ENCODE assay signal across 21 mouse cellular contexts in the genomic region with DNA sequence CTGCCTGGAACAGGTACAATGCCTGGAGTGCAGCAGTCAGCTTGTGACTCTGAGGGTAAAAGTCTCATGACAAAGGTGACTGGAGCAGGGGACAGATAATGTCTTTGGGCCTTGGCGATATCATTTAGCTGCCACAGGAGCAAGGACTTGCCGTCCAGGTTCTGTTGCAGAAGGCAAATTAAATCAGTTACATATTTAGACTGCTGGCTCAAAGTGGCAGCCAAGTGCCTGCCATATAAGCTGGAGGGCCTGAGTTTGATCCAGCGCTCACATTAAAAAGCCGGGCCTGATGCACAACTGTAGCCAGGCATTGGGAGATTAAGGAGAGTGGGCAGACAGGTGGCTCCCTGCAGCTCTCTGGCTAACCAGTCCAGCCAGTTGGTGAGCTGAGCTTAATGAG. TPM values are rescaled to one million over a fixed set of nuclear protein-coding genes. Genes with fewer than 3 reads are reported as not detected.
A peak's percentile ranks its signal among the peaks of the same experiment; 100 is the strongest.
DNase-seq lines count a peak whose midpoint lies in the region; ATAC-seq and TF ChIP-seq lines count a peak whose summit lies in the region.
"Had no signal": no experiment of that assay in that cellular context is flagged by ENCODE, and none has a peak within 500 bp of the region (broad histone marks: within the 10 kb centered on the region; RNA-seq: fewer than 3 reads in every experiment).

No protein-coding gene starts in this region.

- intact Hi-C loops in gastrocnemius, adult 2 months (cut with DNase I): loop anchor here (10.0 kb wide), 1 partner anchor 215 kb away; no protein-coding TSS in a partner anchor
- intact Hi-C loops in heart, postnatal 36 days (cut with DNase I): loop anchor here (10.0 kb wide), 1 partner anchor 235 kb away; the partner anchor contains the start of genes E130218I03Rik, Gm30191 and Zfp593

- TF ChIP-seq CTCF in gastrocnemius, adult 2 months (IDR thresholded peaks at IDR 0.05): no peak

- no peak overlapping the region for H3K9ac ChIP-seq in intestine, embryonic 15.5 days
- H3K9ac ChIP-seq: forebrain, postnatal 0 days; heart, embryonic 13.5 days; hindbrain, embryonic 12.5 days; hindbrain, embryonic 15.5 days had no signal

- peaks cover 10% of the 10 kb centered on the region; the same call in 1 of the 2 replicates for H3K36me3 ChIP-seq in intestine, embryonic 15.5 days

- H3K27me3 ChIP-seq in intestine, embryonic 15.5 days (replicated peaks): peaks cover 3% of the 10 kb centered on the region; the same call in 1 of the 2 replicates
- H3K27me3 ChIP-seq: hindbrain, embryonic 15.5 days had no signal

- H3K27ac ChIP-seq in gastrocnemius, adult 2 months: peak overlapping the region; percentile 66
- H3K27ac ChIP-seq in intestine, embryonic 15.5 days: no peak overlapping the region
- H3K27ac ChIP-seq: heart, embryonic 13.5 days; hindbrain, embryonic 12.5 days; hindbrain, embryonic 15.5 days had no signal

- peak; percentile 54 for DNase-seq in gastrocnemius, adult 2 months
- DNase-seq in gastrocnemius, postnatal 4 days (ENCODE audit: low spot score in 2 of 2): no peak
- peak; percentile 95 for DNase-seq in heart, adult 11 months
- no peak for DNase-seq in heart, postnatal 36 days
- peak; percentile 56 for DNase-seq in skeletal muscle tissue, adult 2 months (ENCODE audit: low read depth, low spot score)
- DNase-seq: adrenal gland, adult 2 months; adrenal gland, postnatal 14 days; cerebellum, adult 11 months; cerebellum, adult 2 months; cerebellum, adult 9-11 months; cerebellum, postnatal 25 days; forebrain, postnatal 0 days; heart, postnatal 14 days; kidney, adult 11 months; kidney, adult 8-10 months had no signal

- no peak overlapping the region for H3K4me2 ChIP-seq in intestine, embryonic 15.5 days (replicated peaks)
- H3K4me2 ChIP-seq: heart, embryonic 13.5 days; hindbrain, embryonic 12.5 days; hindbrain, embryonic 15.5 days had no signal

- no peaks in the 10 kb centered on the region for H3K9me3 ChIP-seq in intestine, embryonic 15.5 days
- H3K9me3 ChIP-seq: heart, embryonic 13.5 days; hindbrain, embryonic 12.5 days; hindbrain, embryonic 15.5 days had no signal

- no peaks in the 10 kb centered on the region for H3K4me1 ChIP-seq in intestine, embryonic 15.5 days (replicated peaks)
- H3K4me1 ChIP-seq: hindbrain, embryonic 12.5 days had no signal

- H3K4me3 ChIP-seq in gastrocnemius, adult 2 months: no peak overlapping the region
- H3K4me3 ChIP-seq in intestine, embryonic 15.5 days (replicated peaks): no peak overlapping the region
- H3K4me3 ChIP-seq: heart, embryonic 13.5 days; hindbrain, embryonic 12.5 days; hindbrain, embryonic 15.5 days had no signal

- ATAC-seq in intestine, embryonic 15.5 days: no peak
- ATAC-seq: CD4-positive, CD25-positive, alpha-beta regulatory T cell, adult 4 months; forebrain, embryonic 14.5 days; forebrain, postnatal 0 days had no signal

- 90% methylated on average over 4 of the region's 4 CpGs for WGBS in intestine, embryonic 15.5 days

RNA-seq across cellular contexts. Expression of gene Stmn1, which starts 11.7 kb away (rescaled TPM):
- total RNA-seq in gastrocnemius, adult 2 months (2021): 1 to 10 TPM; 3.0 to 3.8 TPM
- 100 to 1,000 TPM; 152 to 171 TPM for total RNA-seq in gastrocnemius, postnatal 4 days (2021)
- total RNA-seq in heart, postnatal 36 days (2021): 10 to 100 TPM; 28.4 to 28.9 TPM
- polyA plus RNA-seq in intestine, embryonic 15.5 days (2015; fragmentation: Nextera tagmentation; extraction: Ambion mirVana): 1,243 and 1,415 TPM in 2 replicates

RNA-seq across cellular contexts. Expression of gene Paqr7, which starts 16.7 kb away (rescaled TPM):
- 1 to 10 TPM; 1.7 to 2.3 TPM for total RNA-seq in gastrocnemius, adult 2 months (2021)
- 1 to 10 TPM; 4.8 to 6.3 TPM for total RNA-seq in gastrocnemius, postnatal 4 days (2021)
- total RNA-seq in heart, postnatal 36 days (2021): 10 to 100 TPM; 19.0 to 24.0 TPM
- 11.5 TPM in 2 replicates for polyA plus RNA-seq in intestine, embryonic 15.5 days (2015; fragmentation: Nextera tagmentation; extraction: Ambion mirVana)

RNA-seq across cellular contexts. Expression of gene Aunip, which starts 31.0 kb away (rescaled TPM):
- total RNA-seq in gastrocnemius, adult 2 months (2021): not detected
- total RNA-seq in gastrocnemius, postnatal 4 days (2021): 1 to 10 TPM; 1.9 to 2.1 TPM
- total RNA-seq in heart, postnatal 36 days (2021): under 1 TPM in 1 of 2 experiments, not detected in 1; 0.22 TPM
- polyA plus RNA-seq in intestine, embryonic 15.5 days (2015; fragmentation: Nextera tagmentation; extraction: Ambion mirVana): 16.0 and 18.0 TPM in 2 replicates

RNA-seq across cellular contexts. Expression of gene Mtfr1l, which starts 55.3 kb away (rescaled TPM):
- total RNA-seq in gastrocnemius, adult 2 months (2021): 100 to 1,000 TPM; 131 to 136 TPM
- total RNA-seq in gastrocnemius, postnatal 4 days (2021): 100 to 1,000 TPM in 1 of 2 experiments, 10 to 100 TPM in 1; 99.7 to 104 TPM
- total RNA-seq in heart, postnatal 36 days (2021): 100 to 1,000 TPM; 178 to 188 TPM
- polyA plus RNA-seq in intestine, embryonic 15.5 days (2015; fragmentation: Nextera tagmentation; extraction: Ambion mirVana): 88.3 and 96.4 TPM in 2 replicates

Comparison
In these comparisons a context has a peak if more than half of its experiments do, and no peak if none do; other contexts are left out.
1. DNase-seq: peak in gastrocnemius, adult 2 months (single experiment), heart, adult 11 months (single experiment) and skeletal muscle tissue, adult 2 months (single experiment); none in gastrocnemius, postnatal 4 days (0 of 2) and heart, postnatal 36 days (0 of 2).
2. RNA of gene Stmn1, which starts 11.7 kb away (total RNA-seq): 152 to 171 TPM in gastrocnemius, postnatal 4 days and 28.4 to 28.9 TPM in heart, postnatal 36 days; 3.0 to 3.8 TPM in gastrocnemius, adult 2 months; every median in the first group is over 4 times any median in the second.